Mouse (Mus musculus) testis, adult 2 months (tissue): ENCODE results near the gene Cd101.

Experiments
- CTCF ChIP-seq: fragments of 200-500 bp; IDR thresholded peaks from 2 replicates; pipeline ENCODE4 v1.5.1; 2012; ENCODE audit warnings: low read depth, mild to moderate bottlenecking, inconsistent platforms, low read length, moderate library complexity; ENCODE audit not compliant: control insufficient read depth, insufficient read depth, insufficient replicate concordance
- POLR2A ChIP-seq: fragments of 200-500 bp; IDR thresholded peaks from 2 replicates; pipeline ENCODE4 v1.6.1; 2012; ENCODE audit warnings: low read depth, mild to moderate bottlenecking, inconsistent platforms, low read length, moderate library complexity; ENCODE audit not compliant: control insufficient read depth

DNA sequence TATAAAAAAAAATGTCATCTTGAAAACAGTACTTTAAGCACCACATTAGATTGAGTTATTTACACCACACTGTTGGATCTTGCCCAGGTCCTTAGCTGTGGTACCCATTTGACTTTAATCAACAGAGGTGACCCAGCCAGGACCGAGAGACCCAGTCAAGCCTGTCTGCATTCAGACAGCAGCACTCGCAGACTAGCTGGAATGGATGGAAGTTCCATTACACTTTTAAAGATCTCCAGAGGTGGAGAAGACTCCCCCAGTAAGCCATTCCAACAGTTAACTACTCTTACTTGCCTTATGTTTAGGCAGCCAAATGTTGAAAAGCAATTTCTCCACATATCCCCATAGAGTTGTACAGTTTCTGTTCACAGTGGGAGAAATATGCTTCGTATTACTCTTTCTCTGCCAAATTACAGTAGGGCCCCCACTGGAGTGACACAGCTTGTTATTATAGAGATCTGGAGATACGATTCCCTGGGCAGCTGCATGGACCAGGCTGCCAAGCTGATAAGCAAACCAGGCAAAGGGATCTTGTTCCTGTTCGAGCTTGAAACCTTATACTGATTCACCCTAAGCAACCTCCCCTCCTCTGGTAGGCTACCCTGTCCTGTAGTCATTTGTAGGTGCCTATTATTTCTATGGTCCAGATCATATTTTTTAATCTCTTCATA lies 22.1 kb downstream of the Cd101 start:
- TF ChIP-seq CTCF (no peak), POLR2A (no peak)
